Mouse (Mus musculus) adrenal gland, postnatal 4 days (tissue): Measurements from ENCODE around the gene Borcs7. TPM values are rescaled to one million over a fixed set of nuclear protein-coding genes. Genes with fewer than 3 reads are reported as not detected.
"Not testable (repeated sequence)": the region's sequence is repeated elsewhere in the genome, so short reads cannot be mapped to it uniquely, and the experiment has no call there.

Experiments
- DNase-seq, 2 experiments: peaks; one replicate each; pipeline ENCODE4 v3.0.0; 2021 to 2022; ENCODE audit warnings: low spot score in 2 of 2, mixed read lengths in 2 of 2
- total RNA-seq, 2 experiments: library from RNA; stranded (reverse); gene quantifications; 2 replicates each; pipeline ENCODE4 v1.2.3; 2021

Gene Borcs7
- total RNA-seq, 2 experiments from 2014 or later = 16.2 to 20.9 TPM

- peak; percentile 63 to 67 for DNase-seq
Measured at GRCm38 (mm10) chr19:46707296-46708151, 17.8 kb downstream of the Borcs7 start, which contains the start of gene As3mt. As3mt (plus strand) TSS chr19:46707458.

DNA sequence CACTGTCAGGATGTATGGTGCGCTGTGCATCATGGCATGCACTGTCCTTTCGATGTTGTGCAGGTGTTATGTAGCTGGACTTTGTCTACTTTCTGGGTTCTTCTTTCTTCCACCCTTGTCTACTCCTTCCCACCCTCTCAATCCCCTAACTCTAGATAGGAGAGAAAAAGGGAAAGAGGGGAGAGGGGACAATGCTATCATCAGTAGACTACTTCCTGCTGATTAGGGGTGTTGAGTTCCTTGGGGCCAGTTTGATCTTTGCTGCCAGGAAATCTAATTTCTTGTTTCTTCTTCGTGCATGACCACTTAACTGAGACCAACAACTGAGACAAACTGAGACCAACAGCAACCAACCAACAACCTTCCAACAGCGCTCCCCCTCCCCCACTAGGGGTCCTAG is 20.9 kb downstream of the Borcs7 start:
- no peak for DNase-seq

DNA sequence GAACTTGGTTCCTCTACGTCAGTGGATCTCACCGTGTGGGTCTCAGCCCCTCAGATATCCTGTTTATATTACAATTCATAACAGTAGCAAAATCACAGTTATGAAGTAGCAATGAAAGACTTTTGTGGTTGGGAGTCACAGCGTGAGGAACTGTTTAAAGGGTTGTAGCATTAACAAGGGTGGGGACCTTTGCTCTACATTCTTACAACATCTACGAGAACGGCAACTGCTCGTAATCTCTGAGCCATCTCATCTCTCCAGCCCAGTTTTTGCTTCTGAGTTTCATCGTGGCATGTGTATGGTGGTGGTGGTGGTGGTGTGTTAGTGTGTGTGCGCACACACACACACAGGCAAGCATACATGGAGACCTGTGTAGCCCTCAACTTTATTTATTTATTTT is 24.5 kb downstream of the Borcs7 start:
- no peak for DNase-seq

DNA sequence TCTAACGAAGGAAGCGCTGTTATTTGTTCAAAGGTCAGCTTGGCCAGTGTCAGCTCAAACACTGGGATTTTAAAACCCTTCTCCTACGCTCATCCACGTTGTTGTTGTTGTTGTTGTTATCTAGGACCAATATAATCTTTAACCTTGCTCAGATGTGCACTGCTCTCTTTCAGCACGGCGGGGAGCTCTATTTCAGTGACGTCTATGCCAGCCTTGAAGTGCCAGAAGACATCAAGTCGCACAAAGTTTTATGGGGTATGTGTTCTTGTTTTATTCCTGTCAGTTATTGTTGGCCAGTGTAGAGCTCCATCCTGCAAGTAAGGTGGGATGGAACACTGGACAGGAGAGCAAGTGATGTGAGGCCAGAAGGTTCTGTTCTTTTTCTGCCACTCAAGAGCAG is 25.3 kb downstream of the Borcs7 start:
- DNase-seq = no peak

DNA sequence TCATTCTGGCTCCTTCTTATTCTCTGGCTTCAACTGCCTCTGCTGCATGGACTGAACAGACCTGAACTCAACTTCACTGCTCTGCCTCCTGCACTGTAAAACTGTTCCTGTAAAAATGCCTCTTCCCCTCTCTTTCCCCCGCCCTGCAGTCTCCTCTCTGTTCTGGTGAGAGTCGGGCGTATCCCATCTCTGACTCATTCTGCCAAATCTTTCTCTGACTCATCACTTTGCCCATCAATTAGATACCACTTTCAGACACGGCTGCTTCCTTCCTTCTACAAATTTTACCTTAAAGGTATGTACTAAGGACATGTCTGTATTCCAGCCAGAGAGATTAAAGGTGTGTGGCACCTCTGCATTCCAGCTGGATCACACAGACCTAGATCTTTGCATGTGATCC is 28.4 kb downstream of the Borcs7 start:
- DNase-seq = no peak

- DNase-seq = no peak
Measured at GRCm38 (mm10) chr19:46724411-46724810, 34.7 kb downstream of the Borcs7 start.

DNA sequence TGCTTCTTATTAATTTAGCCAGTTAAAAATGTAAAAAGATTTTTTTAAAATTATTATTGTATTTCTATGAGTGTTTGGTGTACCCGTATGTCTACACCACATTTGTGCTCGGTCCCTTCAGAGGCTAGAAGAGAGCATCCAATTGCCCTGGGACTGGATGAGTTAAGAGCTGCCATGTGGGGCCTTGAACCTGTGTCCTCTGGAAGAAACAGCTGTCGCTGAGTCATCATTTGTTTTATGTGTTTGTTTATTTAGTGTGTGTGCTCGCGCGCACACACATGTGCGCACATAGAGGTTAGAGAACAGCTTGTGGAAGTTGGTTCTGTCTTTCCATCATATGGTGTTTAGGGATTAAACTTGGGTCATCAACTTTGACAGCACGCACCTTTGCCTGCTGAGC is 36.4 kb downstream of the Borcs7 start:
- DNase-seq = no peak

DNA sequence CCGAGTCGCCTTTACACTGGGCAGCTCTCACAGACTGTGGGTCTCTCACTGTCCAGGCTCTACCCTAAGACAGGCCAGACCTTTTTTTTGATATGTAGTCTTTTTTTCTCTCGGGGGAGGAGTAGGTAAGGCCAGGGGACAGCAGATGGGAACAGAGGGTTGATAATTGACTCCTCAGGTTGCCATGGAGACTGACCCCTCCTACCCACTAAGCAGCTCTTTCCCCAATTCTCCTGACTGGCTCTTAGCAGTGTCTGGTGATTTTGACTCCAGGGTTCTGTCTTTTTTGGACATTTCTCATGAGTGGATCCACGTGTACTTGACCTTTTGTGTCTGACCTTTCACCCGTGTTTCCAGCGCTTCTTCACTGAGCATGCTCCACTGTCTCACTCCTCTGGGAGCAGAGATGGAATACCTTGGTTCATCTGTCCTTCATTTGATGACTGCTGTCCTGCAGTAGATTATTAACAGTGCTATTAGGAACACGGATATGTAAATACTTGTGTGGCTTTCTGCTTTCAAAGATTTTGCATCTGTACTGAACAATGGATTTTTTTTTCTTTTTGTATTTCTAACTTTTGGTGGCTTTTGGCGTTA is 37.5 kb downstream of the Borcs7 start:
- no peak for DNase-seq

DNA sequence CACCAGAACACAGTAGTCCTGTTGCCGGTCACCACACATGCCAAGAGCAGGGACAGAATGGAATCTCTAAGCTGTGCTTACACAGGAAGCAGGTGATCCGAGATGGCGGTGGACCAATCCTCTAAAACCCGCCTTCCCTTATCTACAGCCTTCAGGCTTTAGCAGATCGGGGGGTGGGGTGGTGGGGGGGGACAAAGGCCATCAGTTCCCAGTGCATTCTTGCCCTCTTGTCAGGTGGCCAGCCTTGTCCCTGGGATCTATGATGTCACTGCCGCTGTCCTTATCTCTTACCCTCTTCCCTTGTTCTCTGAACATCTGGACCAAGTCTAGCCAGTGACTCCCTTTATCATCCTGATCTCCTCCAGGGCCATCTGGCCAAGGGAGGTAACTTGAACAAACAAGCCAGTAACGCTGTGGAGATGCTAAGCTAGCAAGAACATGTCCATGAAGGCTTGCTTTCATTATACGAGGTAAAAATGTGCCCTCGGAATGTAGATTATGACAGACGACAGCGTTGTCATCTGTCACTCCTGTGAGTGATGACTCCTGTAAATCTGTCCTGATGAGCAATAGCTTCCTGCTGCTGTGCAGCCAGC is 38.3 kb downstream of the Borcs7 start:
- no peak for DNase-seq

GRCm38 (mm10) chr19:46728909-46729308 is 39.2 kb downstream of the Borcs7 start:
- no peak for DNase-seq

DNA sequence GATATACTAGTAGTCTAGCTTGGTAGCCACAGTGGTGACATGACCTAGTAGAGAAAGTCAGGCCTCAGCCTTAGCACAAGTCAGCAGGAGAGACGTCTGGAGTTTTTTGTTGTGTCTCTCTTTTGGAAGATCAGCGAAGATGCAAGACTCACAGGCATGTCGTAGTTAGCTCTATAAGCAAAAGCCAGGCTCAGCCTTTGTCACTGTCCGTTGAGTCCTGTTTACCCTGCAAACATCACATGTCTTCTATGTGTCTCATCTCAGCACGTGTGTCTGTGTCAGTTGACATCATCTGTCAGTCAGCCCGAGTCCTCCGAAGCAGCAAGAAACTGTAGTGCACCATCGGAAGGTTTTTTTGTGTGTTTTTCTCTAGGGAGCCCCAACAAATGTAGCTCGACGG is 41.6 kb downstream of the Borcs7 start:
- no peak for DNase-seq

GRCm38 (mm10) chr19:46732673-46733072 is 43.0 kb downstream of the Borcs7 start:
- not testable (repeated sequence) for DNase-seq

DNA sequence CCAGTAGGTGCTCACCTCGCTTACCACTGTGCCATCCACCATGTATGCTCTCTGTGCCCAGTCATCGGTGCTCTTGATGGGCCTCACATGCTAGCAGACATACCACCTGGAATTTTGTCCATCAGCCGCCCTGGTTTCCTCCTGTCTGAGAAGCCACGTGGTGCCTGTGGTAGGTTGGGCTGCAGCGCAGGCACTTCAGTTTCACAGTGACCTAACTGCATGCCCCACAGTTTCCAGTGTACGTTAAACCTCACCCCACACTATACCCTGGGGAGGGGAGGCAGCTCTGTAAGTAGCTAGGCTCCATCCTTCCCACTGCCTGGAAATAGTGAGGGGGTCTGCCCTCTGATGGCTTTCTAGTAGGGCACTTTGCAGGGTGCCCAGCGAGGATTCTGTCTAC is 43.9 kb downstream of the Borcs7 start:
- no peak for DNase-seq

DNA sequence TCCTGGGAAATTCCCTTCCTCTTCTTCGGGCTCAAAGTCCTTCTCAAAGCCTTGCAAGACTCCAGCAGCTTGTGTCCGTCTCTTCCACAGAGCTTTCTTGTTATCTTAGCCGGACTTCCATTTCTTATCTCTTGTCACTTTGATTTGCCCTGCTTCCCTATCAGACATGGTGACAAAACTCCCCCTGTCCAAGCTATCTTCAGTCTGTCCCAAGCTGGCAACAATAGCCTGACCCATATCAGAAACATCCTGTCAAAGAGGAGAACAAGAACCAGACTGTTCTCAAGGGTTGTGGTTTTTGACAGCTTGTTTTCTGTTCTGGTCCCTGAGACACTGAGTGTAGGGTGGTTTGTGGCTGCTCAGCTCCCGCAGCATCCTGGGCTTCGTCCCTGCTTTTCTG is 45.5 kb downstream of the Borcs7 start:
- no peak for DNase-seq

GRCm38 (mm10) chr19:46737106-46737505 is 47.4 kb downstream of the Borcs7 start:
- DNase-seq = no peak

DNA sequence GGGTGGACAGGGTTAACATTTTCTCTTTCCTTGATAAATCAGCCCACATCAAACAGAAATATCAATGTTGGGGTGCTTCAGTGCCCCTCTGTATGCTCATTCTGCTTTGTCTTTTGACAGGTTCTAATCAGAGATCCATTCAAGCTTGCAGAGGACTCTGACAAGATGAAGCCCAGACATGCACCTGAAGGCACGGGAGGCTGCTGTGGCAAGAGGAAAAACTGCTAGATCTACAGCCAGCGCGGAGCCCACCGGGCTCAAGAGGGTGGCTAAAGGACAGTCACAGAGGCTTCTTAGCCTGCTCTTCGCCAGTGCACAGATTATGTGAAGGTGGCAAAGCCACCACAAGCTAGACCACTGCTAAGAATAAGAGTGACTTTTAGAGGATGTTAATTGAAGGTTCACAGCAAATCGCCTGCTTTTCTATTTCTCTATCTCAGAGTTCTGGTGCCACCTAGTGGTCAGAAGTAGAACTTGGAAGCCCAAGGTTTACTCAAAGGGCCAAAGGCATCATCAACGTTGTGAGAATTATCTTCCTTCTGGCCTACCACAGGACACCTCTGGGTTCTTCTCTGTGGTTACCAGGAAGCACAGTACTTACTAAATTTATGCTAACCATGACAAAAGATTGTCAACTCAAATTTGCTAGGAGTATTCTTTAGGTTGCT is 50.8 kb downstream of the Borcs7 start:
- peak in 1 of 2 experiments; percentile 32 for DNase-seq

GRCm38 (mm10) chr19:46741574-46741973 is 51.9 kb downstream of the Borcs7 start:
- no peak for DNase-seq

DNA sequence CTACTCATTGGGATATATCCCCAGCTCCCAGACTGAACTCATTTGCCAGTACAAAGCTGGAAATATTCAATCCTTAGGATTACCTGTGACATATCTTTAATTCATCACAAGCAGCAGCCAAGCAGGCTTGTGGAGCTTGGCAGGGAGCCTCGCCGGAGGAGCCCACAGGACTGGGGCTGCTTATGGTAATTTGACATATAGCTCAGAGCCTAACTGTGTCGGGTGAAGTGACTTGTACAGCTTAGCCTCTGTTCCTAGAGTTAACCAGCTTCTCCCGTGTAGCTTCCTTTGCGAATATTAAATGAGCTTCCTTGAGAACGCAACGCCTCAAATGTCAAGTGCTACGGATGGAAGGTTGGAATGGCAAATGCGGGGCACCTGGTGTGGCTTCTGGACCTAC is 55.0 kb downstream of the Borcs7 start:
- DNase-seq = no peak

- DNase-seq = no peak
Measured at GRCm38 (mm10) chr19:46747799-46748198, 58.1 kb downstream of the Borcs7 start.

DNA sequence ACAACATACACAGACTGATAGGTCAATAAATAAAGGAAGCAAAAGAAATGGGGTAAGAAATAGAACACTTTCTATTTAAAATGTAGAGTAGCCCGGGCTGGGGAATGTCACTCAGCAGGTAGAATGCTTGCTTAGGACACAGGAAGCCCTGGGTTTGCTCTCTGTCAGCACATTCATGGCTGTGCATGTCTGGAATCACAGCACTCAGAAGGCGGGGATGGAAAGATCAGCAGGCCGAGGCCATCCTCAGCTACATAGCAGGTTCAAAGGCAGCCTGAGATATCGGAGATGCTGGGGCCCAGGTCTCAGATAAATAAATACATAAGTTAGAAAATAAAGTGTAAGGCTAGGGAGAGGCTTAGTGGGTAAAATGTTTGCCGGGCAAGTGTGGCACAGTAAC is 62.5 kb downstream of the Borcs7 start:
- no peak for DNase-seq
